In the genomic region with DNA sequence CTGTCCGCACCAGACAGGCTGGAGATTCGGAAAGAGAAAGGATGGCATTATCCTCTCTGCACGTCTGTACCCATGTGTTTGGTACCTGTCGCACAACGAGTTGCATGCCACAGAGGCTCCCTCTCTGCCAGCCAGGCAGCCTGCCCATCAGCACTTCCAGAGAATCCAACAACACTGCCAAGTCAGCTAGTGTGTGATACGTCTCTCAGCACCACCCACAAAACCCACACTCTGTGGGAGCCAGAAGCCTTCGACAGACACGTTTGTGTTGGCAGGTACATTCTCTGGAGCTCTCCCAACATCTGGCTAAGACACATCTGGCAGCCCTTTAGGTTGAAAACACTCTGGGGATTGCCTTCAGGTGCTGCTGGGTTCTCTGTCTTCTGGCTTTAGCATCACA, we compare ENCODE assay signal across 15 mouse cellular contexts. TPM values are rescaled to one million over a fixed set of nuclear protein-coding genes. Genes with fewer than 3 reads are reported as not detected.
DNase-seq lines count a peak whose midpoint lies in the region; ATAC-seq and TF ChIP-seq lines count a peak whose summit lies in the region.
"Had no signal": no experiment of that assay in that cellular context is flagged by ENCODE, and none has a peak within 500 bp of the region (broad histone marks: within the 10 kb centered on the region; RNA-seq: fewer than 3 reads in every experiment).

No protein-coding gene starts in this region.

- no peaks in the 10 kb centered on the region for H3K4me1 ChIP-seq in stomach, postnatal 0 days (replicated peaks; ENCODE audit: control insufficient read depth, insufficient read depth)
- H3K4me1 ChIP-seq: neural tube, embryonic 15.5 days had no signal

- H3K9me3 ChIP-seq in stomach, postnatal 0 days (ENCODE audit: control insufficient read depth, low read length) = no peaks in the 10 kb centered on the region
- H3K9me3 ChIP-seq: liver, embryonic 12.5 days; neural tube, embryonic 15.5 days had no signal

- ATAC-seq in activated CD4-positive, CD25-positive, alpha-beta regulatory T cell, adult 4 months = no peak
- no peak for ATAC-seq in stomach, postnatal 0 days (ENCODE audit: low FRiP score, low TSS enrichment)
- ATAC-seq: intestine, postnatal 0 days; liver, embryonic 12.5 days had no signal

- no peaks in the 10 kb centered on the region for H3K27me3 ChIP-seq in stomach, postnatal 0 days (ENCODE audit: control insufficient read depth, insufficient read depth, low read length)
- H3K27me3 ChIP-seq: liver, embryonic 12.5 days; neural tube, embryonic 15.5 days had no signal

- no peak overlapping the region for H3K27ac ChIP-seq in stomach, postnatal 0 days (replicated peaks)
- H3K27ac ChIP-seq: liver, embryonic 12.5 days; neural tube, embryonic 15.5 days had no signal

- H3K36me3 ChIP-seq in stomach, postnatal 0 days (ENCODE audit: control insufficient read depth, insufficient read depth, low read length) = no peaks in the 10 kb centered on the region
- H3K36me3 ChIP-seq: liver, embryonic 12.5 days; neural tube, embryonic 15.5 days had no signal

- TF ChIP-seq CTCF in stomach, postnatal 0 days (IDR thresholded peaks at IDR 0.05; ENCODE audit: low read depth) = no peak

- TF ChIP-seq EP300 in stomach, postnatal 0 days (optimal IDR thresholded peaks at IDR 0.05) = no peak

- peak; percentile 19 for DNase-seq in gastrocnemius, postnatal 14 days
- no peak for DNase-seq in gastrocnemius, adult 8-10 months (ENCODE audit: low spot score in 2 of 2)
- peak; percentile 91 for DNase-seq in fat pad, adult 2 months (ENCODE audit: extremely low read depth, low read depth, low spot score)
- DNase-seq in frontal cortex, postnatal 14 days (ENCODE audit: low spot score in 2 of 2) = peak; percentile 10 to 17
- DNase-seq in left cerebral cortex, postnatal 36 days (ENCODE audit: low spot score in 2 of 2) = peak; percentile 36 to 49
- no peak for DNase-seq in stomach, postnatal 0 days (ENCODE audit: low spot score)
- DNase-seq: heart, postnatal 36 days; kidney, postnatal 4 days; lung, postnatal 36 days; spleen, adult 18-20 months had no signal

- 63% methylated on average over 8 of the region's 8 CpGs for WGBS in stomach, postnatal 0 days

- no peak overlapping the region for H3K4me3 ChIP-seq in stomach, postnatal 0 days (ENCODE audit: low read depth, low read length)
- H3K4me3 ChIP-seq: liver, embryonic 12.5 days; neural tube, embryonic 15.5 days had no signal

- no peak overlapping the region for H3K9ac ChIP-seq in stomach, postnatal 0 days (ENCODE audit: low read length)
- H3K9ac ChIP-seq: liver, embryonic 12.5 days; neural tube, embryonic 15.5 days had no signal

- no peak overlapping the region for H3K4me2 ChIP-seq in stomach, postnatal 0 days (replicated peaks; ENCODE audit: low read depth)
- H3K4me2 ChIP-seq: liver, embryonic 12.5 days; neural tube, embryonic 15.5 days had no signal

- intact Hi-C loops in gastrocnemius, postnatal 14 days (cut with DNase I; ENCODE audit: low total_unique reads) = no loop called here
- intact Hi-C loops in left cerebral cortex, postnatal 36 days (cut with DNase I) = no loop called here

RNA-seq across cellular contexts. Expression of a gene that starts 6.2 kb away (rescaled TPM):
- total RNA-seq in gastrocnemius, postnatal 14 days (2021) = 10 to 100 TPM; 40.5 to 50.8 TPM
- 10 to 100 TPM in 1 of 4 experiments, 1 to 10 TPM in 3; 6.1 to 11.7 (median 7.3) TPM for total RNA-seq in gastrocnemius, adult 8-10 months (2022)
- total RNA-seq in left cerebral cortex, postnatal 36 days (2021) = 10 to 100 TPM; 12.1 to 15.0 TPM
- 10 to 100 TPM in 1 of 2 experiments, 1 to 10 TPM in 1; 9.0 to 15.4 TPM for polyA plus RNA-seq in activated CD4-positive, CD25-positive, alpha-beta regulatory T cell, adult 4 months (2017; shearing (Covaris generic))
- polyA plus RNA-seq in stomach, postnatal 0 days (2015; fragmentation: Nextera tagmentation; extraction: Ambion mirVana) = 28.0 and 35.4 TPM in 2 replicates

RNA-seq across cellular contexts. Expression of a gene that starts 16.0 kb away (rescaled TPM):
- total RNA-seq in gastrocnemius, postnatal 14 days (2021) = under 1 TPM; 0.40 to 0.74 TPM
- under 1 TPM in 2 of 4 experiments, not detected in 2; 0.27 to 0.56 TPM for total RNA-seq in gastrocnemius, adult 8-10 months (2022)
- 1 to 10 TPM; 1.9 to 3.6 TPM for total RNA-seq in left cerebral cortex, postnatal 36 days (2021)
- not detected for polyA plus RNA-seq in activated CD4-positive, CD25-positive, alpha-beta regulatory T cell, adult 4 months (2017; shearing (Covaris generic))
- polyA plus RNA-seq in stomach, postnatal 0 days (2015; fragmentation: Nextera tagmentation; extraction: Ambion mirVana) = 9.0 and 11.3 TPM in 2 replicates
- total RNA-seq: granulocyte monocyte progenitor cell, adult 5-6 weeks had no signal

Comparison
In these comparisons a context has a peak if more than half of its experiments do, and no peak if none do; other contexts are left out.
1. DNase-seq: peak in gastrocnemius, postnatal 14 days (single experiment), fat pad, adult 2 months (single experiment), frontal cortex, postnatal 14 days (2 of 2) and left cerebral cortex, postnatal 36 days (2 of 2); none in gastrocnemius, adult 8-10 months (0 of 2) and stomach, postnatal 0 days (single experiment).